Mouse (Mus musculus): Measurements from ENCODE around the gene Rreb1. TPM values are rescaled to one million over a fixed set of nuclear protein-coding genes. Genes with fewer than 3 reads are reported as not detected.

The Rreb1 gene
- polyA plus RNA-seq, 1 experiment: 4.6 TPM

DNA sequence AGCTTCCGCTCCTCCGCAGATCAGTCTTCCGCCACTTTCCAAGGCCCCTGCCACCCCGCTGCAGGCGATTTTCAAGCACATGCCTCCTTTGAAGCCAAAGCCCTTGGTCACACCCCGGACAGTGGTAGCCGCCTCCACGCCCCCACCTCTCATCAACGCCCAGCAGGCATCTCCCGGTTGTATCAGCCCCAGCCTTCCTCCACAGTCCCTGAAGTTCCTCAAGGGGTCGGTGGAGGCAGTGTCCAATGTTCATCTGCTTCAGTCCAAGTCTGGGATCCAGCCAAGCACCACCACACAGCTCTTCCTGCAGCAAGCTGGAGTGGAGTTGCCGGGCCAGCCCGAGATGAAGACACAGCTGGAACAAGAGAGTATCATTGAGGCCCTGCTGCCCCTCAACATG is 151.9 kb downstream of the Rreb1 start:
- TF ChIP-seq POLR2A (IDR thresholded peaks at IDR 0.05; ENCODE audit: control insufficient read depth, low read depth, low read length) (no peak), CTCF (IDR thresholded peaks at IDR 0.05; ENCODE audit: control insufficient read depth, insufficient read depth, insufficient replicate concordance, low read depth, low read length) (no peak)
- H3K27ac ChIP-seq (ENCODE audit: control insufficient read depth, insufficient read depth, low read depth, low read length): no peak overlapping the region
- H3K4me3 ChIP-seq (ENCODE audit: control insufficient read depth, low read depth, low read length): peak overlapping the region; percentile 79
- H3K36me3 ChIP-seq (ENCODE audit: control insufficient read depth, insufficient read depth, low read length): no peaks in the 10 kb centered on the region; the same call in 1 of the 2 replicates
- H3K4me1 ChIP-seq (ENCODE audit: control insufficient read depth, insufficient read depth, low read length): peaks cover 21% of the 10 kb centered on the region
- H3K27me3 ChIP-seq (ENCODE audit: control insufficient read depth, insufficient read depth, low read length): no peaks in the 10 kb centered on the region

DNA sequence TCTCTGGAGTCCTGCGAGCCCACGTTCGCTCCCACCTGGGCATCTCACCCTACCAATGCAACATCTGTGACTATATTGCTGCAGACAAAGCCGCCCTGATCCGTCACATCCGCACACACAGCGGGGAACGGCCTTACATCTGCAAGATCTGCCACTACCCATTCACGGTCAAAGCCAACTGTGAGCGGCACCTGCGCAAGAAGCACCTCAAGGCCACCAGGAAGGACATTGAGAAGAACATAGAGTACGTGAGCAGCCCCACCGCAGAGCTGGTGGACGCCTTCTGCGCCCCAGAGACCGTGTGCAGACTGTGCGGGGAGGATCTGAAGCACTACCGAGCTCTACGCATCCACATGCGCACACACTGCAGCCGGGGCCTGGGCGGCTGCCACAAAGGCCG is 152.4 kb downstream of the Rreb1 start:
- Histone ChIP-seq H3K4me1 (ENCODE audit: control insufficient read depth, insufficient read depth, low read length) (peaks cover 21% of the 10 kb centered on the region), H3K27ac (ENCODE audit: control insufficient read depth, insufficient read depth, low read depth, low read length) (no peak overlapping the region), H3K4me3 (ENCODE audit: control insufficient read depth, low read depth, low read length) (peak overlapping the region; percentile 79), H3K36me3 (ENCODE audit: control insufficient read depth, insufficient read depth, low read length) (no peaks in the 10 kb centered on the region; the same call in 1 of the 2 replicates), H3K27me3 (ENCODE audit: control insufficient read depth, insufficient read depth, low read length) (no peaks in the 10 kb centered on the region)
- TF ChIP-seq POLR2A (IDR thresholded peaks at IDR 0.05; ENCODE audit: control insufficient read depth, low read depth, low read length) (no peak), CTCF (IDR thresholded peaks at IDR 0.05; ENCODE audit: control insufficient read depth, insufficient read depth, insufficient replicate concordance, low read depth, low read length) (no peak)

DNA sequence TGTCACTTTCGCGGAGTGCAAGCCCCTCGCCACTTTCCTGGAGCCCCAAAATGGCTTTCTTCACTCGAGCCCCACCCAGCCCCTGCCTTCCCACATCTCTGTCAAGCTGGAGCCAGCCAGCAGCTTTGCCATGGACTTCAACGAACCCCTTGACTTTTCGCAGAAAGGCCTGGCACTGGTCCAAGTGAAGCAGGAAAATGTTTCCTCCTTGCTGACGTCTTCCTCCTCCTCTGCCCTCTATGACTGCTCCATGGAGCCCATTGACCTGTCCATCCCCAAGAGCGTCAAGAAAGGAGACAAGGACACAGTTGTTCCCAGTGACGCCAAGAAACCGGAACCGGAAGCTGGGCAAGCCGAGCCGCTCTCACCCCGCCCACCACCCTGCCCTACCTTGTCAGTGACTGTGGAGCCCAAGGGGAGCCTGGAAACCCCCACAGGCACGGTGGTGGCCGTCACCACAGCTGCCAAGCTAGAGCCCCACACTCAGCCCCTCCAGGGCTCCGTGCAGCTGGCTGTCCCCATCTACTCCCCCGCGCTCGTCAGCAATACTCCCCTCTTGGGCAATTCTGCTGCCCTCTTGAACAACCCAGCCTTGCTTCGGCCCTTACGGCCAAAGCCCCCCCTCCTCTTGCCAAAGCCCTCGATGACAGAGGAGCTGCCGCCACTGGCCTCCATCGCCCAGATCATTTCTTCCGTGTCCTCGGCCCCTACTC is 153.2 kb downstream of the Rreb1 start:
- no peaks in the 10 kb centered on the region; the same call in 1 of the 2 replicates for H3K36me3 ChIP-seq (ENCODE audit: control insufficient read depth, insufficient read depth, low read length)
- peak; percentile 44; the same call in 1 of the 2 replicates for TF ChIP-seq POLR2A (IDR thresholded peaks at IDR 0.05; ENCODE audit: control insufficient read depth, low read depth, low read length)
- TF ChIP-seq CTCF (IDR thresholded peaks at IDR 0.05; ENCODE audit: control insufficient read depth, insufficient read depth, insufficient replicate concordance, low read depth, low read length): no peak
- no peaks in the 10 kb centered on the region for H3K27me3 ChIP-seq (ENCODE audit: control insufficient read depth, insufficient read depth, low read length)
- H3K4me3 ChIP-seq (ENCODE audit: control insufficient read depth, low read depth, low read length): peak overlapping the region; percentile 79
- peaks cover 21% of the 10 kb centered on the region for H3K4me1 ChIP-seq (ENCODE audit: control insufficient read depth, insufficient read depth, low read length)
- H3K27ac ChIP-seq (ENCODE audit: control insufficient read depth, insufficient read depth, low read depth, low read length): peak overlapping the region; percentile 47; the same call in 1 of the 2 replicates

DNA sequence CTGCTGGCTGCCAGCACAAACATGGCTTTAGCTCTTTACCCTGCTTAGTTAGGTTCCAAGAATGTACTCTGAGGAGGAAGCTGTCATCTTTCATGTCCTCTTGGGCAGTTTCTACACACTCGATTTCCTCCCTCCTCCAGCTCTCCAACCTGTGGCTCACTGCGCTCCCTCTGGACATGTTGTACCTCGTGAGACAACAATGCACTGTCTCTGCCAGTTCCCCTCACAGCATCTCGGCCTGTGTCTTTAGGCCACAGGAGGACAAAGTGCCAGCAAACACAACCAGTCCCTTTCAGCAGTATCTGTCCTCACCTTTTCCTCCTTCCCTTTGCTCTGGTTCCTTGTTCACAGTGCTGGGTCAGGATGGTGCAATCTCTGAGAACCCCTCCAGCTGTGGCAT is 155.9 kb downstream of the Rreb1 start:
- Histone ChIP-seq H3K27ac (ENCODE audit: control insufficient read depth, insufficient read depth, low read depth, low read length) (peak overlapping the region; percentile 79), H3K36me3 (ENCODE audit: control insufficient read depth, insufficient read depth, low read length) (no peaks in the 10 kb centered on the region; the same call in 1 of the 2 replicates), H3K4me3 (ENCODE audit: control insufficient read depth, low read depth, low read length) (no peak overlapping the region), H3K27me3 (ENCODE audit: control insufficient read depth, insufficient read depth, low read length) (no peaks in the 10 kb centered on the region), H3K4me1 (ENCODE audit: control insufficient read depth, insufficient read depth, low read length) (peaks cover 21% of the 10 kb centered on the region)
- no peak for TF ChIP-seq POLR2A (IDR thresholded peaks at IDR 0.05; ENCODE audit: control insufficient read depth, low read depth, low read length)
- TF ChIP-seq CTCF (IDR thresholded peaks at IDR 0.05; ENCODE audit: control insufficient read depth, insufficient read depth, insufficient replicate concordance, low read depth, low read length): no peak

DNA sequence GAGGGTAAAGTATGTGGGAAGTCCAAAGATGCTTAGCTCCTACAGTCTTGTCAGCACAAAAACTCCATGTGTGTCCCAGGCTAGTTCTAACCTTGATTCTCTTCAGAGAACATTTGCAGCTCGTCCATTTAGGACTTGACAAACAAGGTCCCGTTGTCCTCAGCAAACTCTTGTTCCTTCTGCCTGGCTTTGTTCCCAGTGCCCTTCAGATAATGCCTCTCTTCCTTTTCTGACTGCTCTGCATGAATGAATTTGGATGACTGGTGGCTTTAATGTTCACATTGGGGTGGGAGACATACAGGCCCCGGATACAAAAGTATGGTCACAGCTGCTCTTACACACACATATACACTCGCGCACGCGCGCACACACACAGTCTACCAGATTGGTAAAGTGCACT is 156.7 kb downstream of the Rreb1 start:
- Histone ChIP-seq H3K27ac (ENCODE audit: control insufficient read depth, insufficient read depth, low read depth, low read length) (peak overlapping the region; percentile 79), H3K36me3 (ENCODE audit: control insufficient read depth, insufficient read depth, low read length) (no peaks in the 10 kb centered on the region; the same call in 1 of the 2 replicates), H3K4me1 (ENCODE audit: control insufficient read depth, insufficient read depth, low read length) (peaks cover 21% of the 10 kb centered on the region), H3K4me3 (ENCODE audit: control insufficient read depth, low read depth, low read length) (no peak overlapping the region), H3K27me3 (ENCODE audit: control insufficient read depth, insufficient read depth, low read length) (no peaks in the 10 kb centered on the region)
- TF ChIP-seq POLR2A (IDR thresholded peaks at IDR 0.05; ENCODE audit: control insufficient read depth, low read depth, low read length) (no peak), CTCF (IDR thresholded peaks at IDR 0.05; ENCODE audit: control insufficient read depth, insufficient read depth, insufficient replicate concordance, low read depth, low read length) (no peak)

DNA sequence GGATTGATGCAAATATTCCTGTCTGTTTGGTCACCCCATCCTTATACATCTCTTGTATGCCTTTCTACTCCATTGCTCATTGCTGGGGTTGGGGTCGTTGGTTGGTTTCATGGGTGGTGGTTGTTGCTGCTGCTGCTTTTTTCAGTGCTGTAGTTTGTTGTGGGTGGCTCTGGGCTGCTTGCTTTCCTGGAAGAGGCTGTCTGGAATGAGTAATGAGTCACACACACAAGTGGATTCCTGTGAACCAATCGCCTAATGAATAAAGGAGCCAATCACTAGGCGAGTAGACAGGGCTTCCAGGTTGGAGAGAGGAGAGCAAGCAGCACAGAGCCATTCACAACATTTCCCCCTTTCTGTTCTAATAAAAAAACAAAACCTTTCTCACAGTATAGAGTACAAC is 158.2 kb downstream of the Rreb1 start:
- peaks cover 10% of the 10 kb centered on the region for H3K4me1 ChIP-seq (ENCODE audit: control insufficient read depth, insufficient read depth, low read length)
- TF ChIP-seq CTCF (IDR thresholded peaks at IDR 0.05; ENCODE audit: control insufficient read depth, insufficient read depth, insufficient replicate concordance, low read depth, low read length): no peak
- no peak for TF ChIP-seq POLR2A (IDR thresholded peaks at IDR 0.05; ENCODE audit: control insufficient read depth, low read depth, low read length)
- no peaks in the 10 kb centered on the region for H3K27me3 ChIP-seq (ENCODE audit: control insufficient read depth, insufficient read depth, low read length)
- no peak overlapping the region for H3K27ac ChIP-seq (ENCODE audit: control insufficient read depth, insufficient read depth, low read depth, low read length)
- H3K36me3 ChIP-seq (ENCODE audit: control insufficient read depth, insufficient read depth, low read length): no peaks in the 10 kb centered on the region; the same call in 1 of the 2 replicates
- H3K4me3 ChIP-seq (ENCODE audit: control insufficient read depth, low read depth, low read length): no peak overlapping the region

DNA sequence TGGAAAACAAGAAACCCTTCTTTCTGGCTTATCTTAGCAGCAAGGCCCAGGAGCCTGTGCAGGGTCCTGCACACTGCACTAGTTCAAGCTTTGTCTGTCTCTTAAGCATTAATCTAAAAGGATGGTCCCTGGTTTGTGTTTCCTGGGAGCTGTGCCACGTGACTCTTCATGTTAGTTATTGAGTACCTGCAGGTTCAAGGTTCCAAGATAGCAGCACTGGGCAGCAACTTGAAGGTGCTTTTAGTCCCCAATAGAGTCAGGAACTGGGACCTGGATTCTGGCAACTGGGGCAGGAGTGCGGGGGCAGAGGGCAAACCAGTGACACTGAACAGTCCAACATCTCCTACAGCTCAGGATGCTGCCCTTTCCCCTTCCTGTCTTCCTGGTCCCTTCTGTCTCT is 162.0 kb downstream of the Rreb1 start:
- Histone ChIP-seq H3K36me3 (ENCODE audit: control insufficient read depth, insufficient read depth, low read length) (no peaks in the 10 kb centered on the region), H3K4me1 (ENCODE audit: control insufficient read depth, insufficient read depth, low read length) (no peaks in the 10 kb centered on the region; the same call in 1 of the 2 replicates), H3K4me3 (ENCODE audit: control insufficient read depth, low read depth, low read length) (no peak overlapping the region), H3K27ac (ENCODE audit: control insufficient read depth, insufficient read depth, low read depth, low read length) (no peak overlapping the region), H3K27me3 (ENCODE audit: control insufficient read depth, insufficient read depth, low read length) (no peaks in the 10 kb centered on the region)
- no peak for TF ChIP-seq CTCF (IDR thresholded peaks at IDR 0.05; ENCODE audit: control insufficient read depth, insufficient read depth, insufficient replicate concordance, low read depth, low read length)
